Mouse (Mus musculus) heart, embryonic 11.5 days (tissue): ENCODE data around the gene Ercc2. TPM values are rescaled to one million over a fixed set of nuclear protein-coding genes. Genes with fewer than 3 reads are reported as not detected.

Source experiments
- ATAC-seq: fragments of 200-750 bp; cut with Nextera tagmentation; replicated peaks from 2 replicates; pipeline ENCODE4 v1.8.0; 2017; ENCODE audit warnings: moderate library complexity; ENCODE audit not compliant: insufficient number of reproducible peaks, low FRiP score, low TSS enrichment
- H3K27ac ChIP-seq: fragments of 300-500 bp; sonication (generic); 2 replicates; pipeline ENCODE4 v1.5.1; 2014; ENCODE audit warnings: mild to moderate bottlenecking, low read depth, low read length
- H3K27me3 ChIP-seq: fragments of 300-500 bp; sonication (generic); 2 replicates; pipeline ENCODE4 v1.6.1; 2014; ENCODE audit warnings: mild to moderate bottlenecking, low read length, mixed read lengths; ENCODE audit not compliant: control insufficient read depth, insufficient read depth
- H3K36me3 ChIP-seq: fragments of 300-500 bp; sonication (generic); 2 replicates; pipeline ENCODE4 v1.6.1; 2014; ENCODE audit warnings: mild to moderate bottlenecking, low read length, moderate library complexity, mixed read lengths; ENCODE audit not compliant: control insufficient read depth, insufficient read depth
- H3K4me1 ChIP-seq: fragments of 300-500 bp; sonication (generic); 2 replicates; pipeline ENCODE4 v1.6.1; 2014; ENCODE audit warnings: low read length; ENCODE audit not compliant: control insufficient read depth, insufficient read depth
- H3K4me2 ChIP-seq: fragments of 300-500 bp; sonication (generic); 2 replicates; pipeline ENCODE4 v1.6.1; 2014; ENCODE audit warnings: mild to moderate bottlenecking, moderate library complexity
- H3K4me3 ChIP-seq: fragments of 300-500 bp; sonication (generic); 2 replicates; pipeline ENCODE4 v1.5.1; 2014; ENCODE audit warnings: low read depth, low read length
- H3K9ac ChIP-seq: fragments of 300-500 bp; sonication (generic); 2 replicates; pipeline ENCODE4 v1.6.1; 2014; ENCODE audit warnings: mild to moderate bottlenecking, low read depth, low read length, moderate library complexity
- H3K9me3 ChIP-seq: fragments of 300-500 bp; sonication (generic); replicated peaks from 2 replicates; pipeline ENCODE4 v1.6.1; 2016; ENCODE audit warnings: low read length; ENCODE audit not compliant: control insufficient read depth
- WGBS: fragments of 180-500 bp; shearing (Covaris S2); extraction: QIAGEN DNeasy Blood & Tissue Kit; methylation state at CpG from one replicate; pipeline ENCODE4 v1.1.7; 2014; ENCODE audit not compliant: insufficient replicate concordance; 5-methylcytosine and 5-hydroxymethylcytosine counted together
- microRNA counts: library from miRNA; unstranded; fragments of <30 nt; microRNA quantifications from one replicate; lab custom pipeline; 2015
- microRNA-seq: library from miRNA; unstranded; fragments of <30 nt; microRNA quantifications from one replicate; pipeline ENCODE4, GENCODE M21; 2016; ENCODE audit warnings: borderline number of aligned reads
- polyA plus RNA-seq: library from polyadenylated mRNA; unstranded; fragments of >200 nt; fragmentation: Nextera tagmentation; extraction: Ambion mirVana; gene quantifications from 2 replicates; pipeline ENCODE4 v1.2.1, GENCODE M21; 2014

Ercc2 gene
- polyA plus RNA-seq, 1 experiment from 2014 or later: 6.1 TPM

DNA sequence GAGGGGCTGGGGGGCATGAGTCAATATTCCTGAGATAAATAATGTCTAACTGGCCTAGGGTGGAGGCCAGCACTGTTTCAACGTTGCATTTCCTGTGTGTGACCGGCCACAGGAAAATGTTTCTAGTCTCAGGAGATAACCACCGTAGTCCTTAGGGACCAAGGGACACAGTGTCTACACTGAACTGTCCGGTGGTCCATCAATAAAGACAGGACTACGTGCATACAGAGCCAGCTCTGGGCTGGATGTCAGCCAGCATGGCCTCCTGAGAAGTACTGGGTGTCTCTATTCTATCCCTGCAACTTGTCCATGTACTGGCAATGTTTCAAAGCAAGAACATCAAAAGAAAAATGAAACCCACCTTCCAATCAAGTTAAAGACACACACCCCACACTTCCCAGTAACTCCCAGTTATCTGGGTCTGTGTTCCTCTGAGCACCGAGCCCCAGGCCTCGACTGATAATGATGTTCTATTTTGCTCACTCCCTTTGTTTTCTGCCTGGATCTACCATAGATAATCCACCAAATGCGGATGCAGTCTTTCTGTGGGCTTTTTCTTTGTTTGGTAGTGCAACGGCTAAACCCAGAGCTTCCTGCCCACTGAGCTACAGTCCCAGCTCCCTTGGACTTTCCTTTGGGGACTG lies 59.8 kb downstream of the Ercc2 start:
- WGBS: 57% methylated on average over 9 of the region's 9 CpGs
- no peak overlapping the region for H3K4me2 ChIP-seq
- no peaks in the 10 kb centered on the region for H3K9me3 ChIP-seq
- no peak overlapping the region for H3K4me3 ChIP-seq
- H3K4me1 ChIP-seq: no peaks in the 10 kb centered on the region
- H3K27ac ChIP-seq: no peak overlapping the region
- H3K27me3 ChIP-seq: no peaks in the 10 kb centered on the region
- peaks cover 27% of the 10 kb centered on the region for H3K36me3 ChIP-seq
- no peak for ATAC-seq
- H3K9ac ChIP-seq: no peak overlapping the region

DNA sequence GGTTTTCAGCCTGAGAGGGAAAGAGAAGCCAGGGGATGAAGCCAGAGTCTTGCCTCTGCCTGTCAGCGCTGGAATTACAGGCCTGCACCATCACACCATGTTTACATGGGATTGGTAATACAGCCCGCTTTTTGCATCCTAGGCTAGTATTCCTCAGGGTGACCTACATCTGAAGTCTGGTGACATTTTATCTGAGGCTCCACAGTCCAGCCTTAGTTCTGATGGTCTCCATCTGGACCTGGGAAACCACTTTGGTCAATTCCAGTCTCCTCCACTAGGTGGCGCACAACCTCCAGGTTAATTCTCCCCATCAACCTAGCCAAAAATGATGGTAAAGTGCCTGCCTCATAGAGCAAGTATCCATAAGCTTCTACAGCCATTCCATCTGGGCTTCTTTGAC lies 61.5 kb downstream of the Ercc2 start:
- Histone ChIP-seq H3K9ac (no peak overlapping the region), H3K4me1 (no peaks in the 10 kb centered on the region), H3K27me3 (no peaks in the 10 kb centered on the region), H3K9me3 (no peaks in the 10 kb centered on the region), H3K4me3 (no peak overlapping the region), H3K36me3 (peaks cover 27% of the 10 kb centered on the region), H3K4me2 (no peak overlapping the region), H3K27ac (no peak overlapping the region)
- no peak for ATAC-seq
- WGBS: 41% methylated on average over 3 of the region's 3 CpGs

DNA sequence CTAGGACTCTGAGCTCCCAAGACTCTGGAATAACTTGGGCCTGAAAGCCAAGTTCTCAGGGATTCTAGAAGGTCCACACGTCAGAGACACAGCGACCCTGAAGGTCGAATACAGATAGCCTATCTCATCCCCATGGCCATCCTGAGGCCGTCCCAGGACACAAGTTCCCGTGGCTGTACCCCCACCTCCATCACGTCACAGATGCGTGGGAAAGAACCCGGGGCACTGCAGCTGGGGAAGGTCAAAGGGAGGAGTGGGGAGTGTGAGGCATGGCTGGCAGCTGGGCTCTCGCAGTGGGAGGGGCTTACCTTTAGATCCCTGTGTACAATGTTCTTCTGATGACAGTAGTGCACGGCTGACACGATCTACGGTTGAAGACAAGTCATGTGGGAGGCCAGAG lies 63.0 kb downstream of the Ercc2 start:
- Histone ChIP-seq H3K9me3 (no peaks in the 10 kb centered on the region), H3K9ac (no peak overlapping the region), H3K27ac (no peak overlapping the region), H3K4me3 (no peak overlapping the region), H3K4me2 (no peak overlapping the region), H3K4me1 (no peaks in the 10 kb centered on the region), H3K27me3 (no peaks in the 10 kb centered on the region), H3K36me3 (peaks cover 34% of the 10 kb centered on the region)
- WGBS: 76% methylated on average over 12 of the region's 12 CpGs
- ATAC-seq: no peak

MicroRNA genes within 50 kb of the gene (microRNA counts, 519-probe panel; counts per million panel counts)
- 32.2 counts per million for microRNA mmu-miR-343 (lab: Ali Mortazavi, UCI)

Small RNA genes lying within 50 kb of the gene (microRNA-seq; reads per million reads assigned to microRNA genes)
- gene Mir343: not detected

Other genes with a start within 250 kb of the Ercc2 start
- gene Qpctl, start 232.7 kb upstream of the Ercc2 start, polyA plus RNA-seq: 6.4 and 7.6 TPM in 2 replicates
- gene Snrpd2, start 232.3 kb upstream of the Ercc2 start, polyA plus RNA-seq: 120 and 125 TPM in 2 replicates
- gene Gipr, start 215.9 kb upstream of the Ercc2 start, polyA plus RNA-seq: 9.0 and 10.8 TPM in 2 replicates
- gene Eml2, start 205.6 kb upstream of the Ercc2 start, polyA plus RNA-seq: 5.4 and 6.9 TPM in 2 replicates
- gene Gpr4, start 169.5 kb upstream of the Ercc2 start, polyA plus RNA-seq: 1.3 and 1.4 TPM in 2 replicates
- 41.2 and 41.6 TPM in 2 replicates for gene Opa3, start 153.7 kb upstream of the Ercc2 start, polyA plus RNA-seq
- gene Vasp, start 110.2 kb upstream of the Ercc2 start, polyA plus RNA-seq: 61.9 and 102 TPM in 2 replicates
- gene Ppm1n, start 101.9 kb upstream of the Ercc2 start, polyA plus RNA-seq: 0.34 TPM in 1 of 2 replicates, not detected in the other
- 25.3 and 31.2 TPM in 2 replicates for gene Rtn2, start 99.4 kb upstream of the Ercc2 start, polyA plus RNA-seq
- gene Fosb, start 72.0 kb upstream of the Ercc2 start, polyA plus RNA-seq: 0.11 and 0.17 TPM in 2 replicates
- gene Ercc1, start 37.2 kb upstream of the Ercc2 start, polyA plus RNA-seq: 72.5 and 74.5 TPM in 2 replicates
- gene Cd3eap, start 22.5 kb upstream of the Ercc2 start, polyA plus RNA-seq: 17.6 and 18.9 TPM in 2 replicates
- gene Ppp1r13l, start 22.3 kb upstream of the Ercc2 start, polyA plus RNA-seq: 12.4 and 17.6 TPM in 2 replicates
- gene Klc3, start 22.1 kb downstream of the Ercc2 start, polyA plus RNA-seq: 2.2 and 3.7 TPM in 2 replicates
- 11.0 and 13.3 TPM in 2 replicates for gene Ckm, start 22.8 kb downstream of the Ercc2 start, polyA plus RNA-seq
- gene Mark4, start 76.8 kb downstream of the Ercc2 start, polyA plus RNA-seq: 8.0 and 9.7 TPM in 2 replicates
- 2.2 and 2.7 TPM in 2 replicates for gene Exoc3l2, start 81.3 kb downstream of the Ercc2 start, polyA plus RNA-seq
- 1.2 TPM in 2 replicates for gene Bloc1s3, start 126.4 kb downstream of the Ercc2 start, polyA plus RNA-seq
- 77.0 and 79.0 TPM in 2 replicates for gene Trappc6a, start 126.4 kb downstream of the Ercc2 start, polyA plus RNA-seq
- 0.15 TPM in 1 of 2 replicates, not detected in the other for gene Nkpd1, start 135.8 kb downstream of the Ercc2 start, polyA plus RNA-seq
- 2.3 and 5.2 TPM in 2 replicates for gene Ppp1r37, start 181.1 kb downstream of the Ercc2 start, polyA plus RNA-seq
- gene Zfp296, start 195.3 kb downstream of the Ercc2 start, polyA plus RNA-seq: 0.30 TPM in 1 of 2 replicates, not detected in the other
- 141 and 157 TPM in 2 replicates for gene Gemin7, start 195.6 kb downstream of the Ercc2 start, polyA plus RNA-seq
- 33.2 and 34.3 TPM in 2 replicates for gene Clasrp, start 222.5 kb downstream of the Ercc2 start, polyA plus RNA-seq
- 3.3 and 3.7 TPM in 2 replicates for gene Relb, start 247.4 kb downstream of the Ercc2 start, polyA plus RNA-seq